Mouse (Mus musculus) CD8-positive naive resting alpha-beta T cell, adult 57 days (primary cell): ENCODE measurements around the gene Sox5. TPM values are rescaled to one million over a fixed set of nuclear protein-coding genes. Genes with fewer than 3 reads are reported as not detected.

Experiments used
- total RNA-seq: library from RNA; stranded (reverse); gene quantifications from one replicate; pipeline ENCODE4 v1.2.4, GENCODE M21; 2023

The Sox5 gene
- 1.4 TPM for total RNA-seq

GRCm38 (mm10) chr6:144781431-144782030 lies at the start of gene Sox5:
Sox5 (minus strand) TSS chr6:144781977.

